Mouse (Mus musculus): ENCODE measurements around the gene Ccl21b.
"Not testable (repeated sequence)": the region's sequence is repeated elsewhere in the genome, so short reads cannot be mapped to it uniquely, and the experiment has no call there.

Gene Ccl21b

DNA sequence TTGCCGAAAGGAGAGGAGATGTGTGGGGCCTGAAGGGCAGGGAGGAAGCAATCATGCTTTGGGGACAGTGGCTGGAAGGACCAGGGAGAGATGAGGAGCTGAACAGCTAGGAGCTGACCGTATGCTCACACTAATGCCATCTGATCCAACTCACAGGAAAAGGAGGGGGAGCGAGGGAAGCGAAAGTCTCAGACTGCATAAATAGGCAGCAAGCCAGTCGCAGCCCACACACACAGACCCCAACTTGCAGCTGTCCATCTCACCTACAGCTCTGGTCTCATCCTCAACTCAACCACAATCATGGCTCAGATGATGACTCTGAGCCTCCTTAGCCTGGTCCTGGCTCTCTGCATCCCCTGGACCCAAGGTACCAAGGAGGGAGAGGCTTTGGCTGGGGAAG lies at the start of gene Ccl21b:
Gene Ccl21b (plus strand): TSS at position 301 of the 400 bp plus-strand sequence.
- DNase-seq, result not testable (repeated sequence)

DNA sequence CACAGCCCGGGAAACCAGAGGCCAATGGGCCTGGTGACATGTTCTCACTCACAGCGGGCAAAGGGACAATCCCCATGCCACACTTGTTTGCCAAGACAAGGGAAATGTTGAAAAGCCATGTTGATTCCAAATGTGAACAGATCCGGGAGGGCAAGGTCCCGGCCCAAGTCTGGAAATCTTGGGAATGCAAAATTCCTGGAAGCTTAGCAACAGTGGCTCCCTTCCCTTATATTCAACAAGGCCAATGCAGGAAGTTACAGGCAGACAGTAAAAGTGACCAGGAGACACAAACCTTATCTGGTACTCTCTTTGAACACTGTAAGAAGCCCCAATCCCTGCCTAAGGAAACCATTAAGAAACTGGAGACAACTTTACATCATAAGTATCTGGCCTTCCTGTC lies 15.2 kb upstream of the Ccl21b start, which contains the start of gene Gm10600:
Gene Gm10600 (plus strand): TSS at position 301 of the 400 bp plus-strand sequence.
- not testable (repeated sequence) for DNase-seq

DNA sequence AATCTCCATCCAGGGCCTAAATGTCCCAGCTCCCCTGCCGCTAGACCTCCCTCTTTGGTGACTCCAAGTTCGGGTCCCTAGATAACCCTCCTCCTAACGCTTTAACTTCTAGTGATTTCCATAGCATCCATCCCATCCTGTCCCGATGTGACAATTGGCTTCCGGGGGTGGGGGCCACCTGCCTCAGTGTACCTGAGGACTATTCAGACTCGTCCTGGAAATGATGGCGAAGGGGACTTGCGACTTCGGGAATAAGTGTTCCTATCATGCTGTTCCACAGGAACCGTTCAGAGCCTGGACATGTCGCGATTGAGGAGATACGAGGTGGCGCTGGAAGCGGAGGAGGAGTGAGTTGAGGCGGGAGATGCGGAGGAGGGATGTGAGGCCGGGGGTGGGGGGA lies 38.4 kb downstream of the Ccl21b start, which contains the start of gene Gm21953:
Gene Gm21953 (plus strand): TSS at position 301 of the 400 bp plus-strand sequence.
- not testable (repeated sequence) for DNase-seq
